Mouse (Mus musculus): ENCODE measurements at regions not wholly inside any gene's neighbourhood (a gene's known extent, or its start where the extent isn't known, plus 50 kb on each side); places are given as distances from the start of the nearest gene placed in this dataset.

DNA sequence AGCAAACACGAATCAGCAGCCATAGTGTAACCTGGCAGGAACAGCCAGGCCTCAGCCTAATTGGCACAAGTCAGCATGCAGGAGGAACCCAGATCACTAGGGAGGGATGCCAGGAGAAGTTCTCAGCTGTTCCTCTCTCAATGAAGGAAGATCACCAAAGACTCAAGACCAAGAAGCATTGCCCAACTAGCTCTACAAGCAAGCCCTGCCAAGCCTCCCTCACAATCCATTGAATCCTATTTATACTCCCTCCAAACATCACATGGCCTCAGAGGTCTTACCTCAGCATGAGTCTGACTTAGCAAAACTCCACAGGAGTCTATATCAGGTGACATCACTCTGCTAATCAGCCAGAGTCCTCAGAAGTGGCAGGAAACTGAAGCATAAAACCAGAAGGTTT lies 135.1 kb downstream of the Rbm43 start:
- no peak for DNase-seq (ENCODE audit: low spot score)

DNA sequence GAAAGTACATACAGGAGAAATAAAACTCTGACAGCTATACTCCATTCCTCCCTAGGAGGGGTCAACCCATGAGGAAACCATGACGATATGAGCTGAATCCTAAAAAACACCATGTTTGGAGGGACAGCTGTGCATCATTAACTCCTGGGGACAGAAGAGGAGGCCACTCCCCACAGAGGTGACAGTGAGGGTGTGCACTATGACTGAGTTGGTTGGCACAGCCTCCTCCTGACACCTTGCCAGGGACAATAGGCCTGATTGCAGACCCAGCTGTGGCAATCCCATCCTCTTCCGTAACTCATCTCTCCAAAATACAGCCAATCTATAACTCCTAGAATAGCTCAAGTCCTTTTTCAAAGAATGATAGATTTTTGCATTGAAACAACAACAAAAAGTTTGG lies 112.0 kb downstream of the Rbm43 start:
- DNase-seq (ENCODE audit: low spot score), result no peak

DNA sequence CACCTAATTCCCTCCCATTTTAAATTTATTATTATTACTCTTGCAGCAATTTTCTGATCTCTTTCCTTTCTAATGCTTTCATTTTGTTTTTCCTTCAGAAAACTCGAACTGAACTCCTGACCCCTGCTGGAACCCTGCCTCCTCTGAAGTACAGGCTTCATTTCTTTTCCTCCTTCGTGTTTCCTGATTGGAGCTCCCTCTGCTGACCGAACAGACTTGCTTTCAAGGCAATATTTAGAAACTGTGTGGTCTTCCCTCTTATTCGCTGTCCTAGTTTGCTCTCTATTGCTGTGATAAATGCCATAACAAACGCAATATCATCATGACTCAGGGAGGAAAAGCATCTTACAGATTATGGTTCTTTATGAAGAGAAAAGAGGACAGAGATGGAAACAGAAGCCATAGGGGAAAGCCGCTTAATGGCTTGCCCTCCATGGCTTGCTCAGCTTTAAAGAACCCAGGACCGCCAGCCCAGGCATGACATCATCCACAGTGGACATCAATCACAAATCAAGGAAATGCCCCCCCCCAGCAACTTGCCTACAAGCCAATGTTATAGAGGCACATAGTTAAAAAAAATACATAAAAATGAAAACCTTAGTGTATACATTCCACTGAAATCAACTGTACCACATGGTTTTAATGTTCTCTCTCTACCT lies 104.5 kb downstream of the Rbm43 start:
- peak; percentile 24 for DNase-seq (ENCODE audit: low spot score)

DNA sequence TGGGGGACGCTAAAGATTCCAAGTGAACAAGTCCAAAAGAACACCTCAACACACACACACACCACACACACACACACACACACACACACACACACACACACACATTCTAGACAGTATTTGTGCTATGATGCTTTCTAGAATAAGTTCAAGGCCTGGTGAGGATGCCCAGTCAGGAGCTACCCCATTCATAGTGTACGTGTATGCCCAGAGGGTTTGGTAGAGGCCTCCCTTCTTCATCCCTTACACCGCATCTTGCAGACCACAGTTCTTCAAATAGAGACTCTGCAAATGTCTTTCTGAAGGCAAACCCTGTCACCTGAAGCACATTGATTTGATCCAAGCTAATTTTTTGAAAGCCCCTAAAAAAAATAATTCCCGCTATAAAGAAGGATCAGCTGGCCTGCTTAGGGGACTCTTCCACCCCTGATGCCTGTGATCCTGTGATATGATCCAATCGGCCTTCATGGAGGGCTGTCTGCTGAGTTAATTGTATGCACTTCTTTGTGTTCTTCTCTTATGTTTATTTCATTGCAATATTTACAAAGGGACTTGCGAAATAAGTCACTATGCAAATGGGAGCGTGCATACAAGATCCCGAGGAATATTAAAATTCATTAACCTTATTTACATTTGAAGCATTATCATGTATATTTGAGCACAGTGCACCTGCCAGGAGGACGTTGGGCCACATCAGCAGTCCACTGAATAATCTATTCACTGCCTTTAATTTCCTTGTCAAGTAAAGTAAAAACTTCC lies 103.8 kb downstream of the Rbm43 start:
- no peak for DNase-seq (ENCODE audit: low spot score)

DNA sequence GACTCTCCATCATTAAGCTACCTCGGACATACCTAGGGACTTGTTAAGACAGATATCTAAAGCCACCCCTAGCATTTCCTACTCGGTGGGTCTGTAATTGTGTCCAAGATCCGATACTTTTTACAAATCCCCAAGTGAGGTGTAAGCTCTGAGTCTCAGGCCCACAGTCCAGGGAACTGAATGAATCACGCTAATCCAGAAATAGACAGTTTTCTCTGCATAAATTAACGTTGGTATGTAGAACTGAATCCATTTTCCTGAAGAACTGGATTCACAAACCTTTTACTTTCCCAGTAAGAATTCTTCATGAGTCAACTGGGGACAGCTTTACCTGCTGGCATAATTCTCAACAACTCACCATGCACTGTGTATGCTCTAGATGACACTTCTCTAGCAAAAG lies 97.1 kb downstream of the Rbm43 start:
- DNase-seq (ENCODE audit: low spot score), result no peak

GRCm38 (mm10) chr2:51840808-51841207 lies 94.2 kb downstream of the Rbm43 start:
- no peak for DNase-seq (ENCODE audit: low spot score)

GRCm38 (mm10) chr2:51844831-51845230 lies 90.1 kb downstream of the Rbm43 start:
- no peak for DNase-seq (ENCODE audit: low spot score)

DNA sequence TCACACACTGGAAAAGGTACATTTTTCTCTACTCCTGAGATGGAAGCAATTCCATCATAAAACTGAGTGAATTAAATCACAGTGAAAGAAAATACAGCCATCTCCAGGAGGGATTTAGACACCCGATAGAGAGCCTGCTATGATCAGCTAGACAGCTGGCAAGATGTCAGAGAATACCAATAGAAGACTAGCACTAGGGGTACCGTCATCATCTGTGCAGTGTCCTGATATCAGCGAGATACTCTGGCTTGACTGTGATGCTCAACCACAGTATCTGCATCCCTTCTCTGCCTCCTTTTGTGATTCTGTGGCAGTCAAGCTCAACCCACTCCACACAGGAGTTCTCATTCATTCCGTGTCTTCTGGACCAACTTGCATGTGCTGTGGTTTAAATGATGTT lies 87.4 kb downstream of the Rbm43 start:
- DNase-seq (ENCODE audit: low spot score), result no peak

- no peak for DNase-seq (ENCODE audit: low spot score)
Observed at GRCm38 (mm10) chr2:51847964-51848363, 87.0 kb downstream of the Rbm43 start.

GRCm38 (mm10) chr2:51848491-51848890 lies 86.5 kb downstream of the Rbm43 start:
- no peak for DNase-seq (ENCODE audit: low spot score)

GRCm38 (mm10) chr2:51850581-51850980 lies 84.4 kb downstream of the Rbm43 start:
- no peak for DNase-seq (ENCODE audit: low spot score)

DNA sequence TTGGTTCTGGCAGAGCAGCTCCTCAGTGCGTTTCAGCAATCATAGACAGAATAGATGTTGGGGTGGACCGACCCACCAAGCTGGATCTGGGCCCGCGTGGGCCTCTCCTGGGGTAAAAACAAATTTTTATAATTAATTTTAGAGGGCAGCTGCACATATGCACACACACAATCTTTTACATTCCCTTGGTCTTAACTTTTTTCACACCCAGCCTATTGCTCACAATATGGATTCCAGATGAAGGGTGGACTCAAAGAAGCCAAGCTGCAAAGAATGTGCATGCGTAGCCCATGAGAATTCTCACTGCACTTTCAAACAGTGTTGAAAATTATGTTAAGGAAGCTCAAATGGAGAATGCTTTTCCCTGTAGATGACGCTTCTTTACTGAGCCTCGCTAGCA lies 83.3 kb downstream of the Rbm43 start:
- no peak for DNase-seq (ENCODE audit: low spot score)

DNA sequence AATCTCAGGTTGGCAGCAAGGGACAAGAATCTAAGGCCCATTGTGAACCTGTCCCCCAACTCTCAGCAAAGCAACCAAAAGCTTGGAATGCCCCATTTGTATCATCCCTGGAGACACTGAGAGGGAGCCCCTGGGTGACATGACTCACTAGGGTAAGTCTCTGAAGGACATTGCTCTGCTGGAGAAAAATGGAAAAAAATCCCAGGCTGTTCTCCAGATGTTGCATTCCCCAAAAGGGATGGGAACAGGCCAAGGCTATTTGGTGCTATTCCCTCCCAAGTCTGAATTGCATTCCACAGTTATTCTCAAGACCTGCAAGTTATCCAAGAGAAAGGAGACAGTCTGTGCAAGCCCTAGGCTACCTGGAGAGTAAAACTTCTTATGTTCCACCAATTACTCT lies 77.7 kb downstream of the Rbm43 start:
- DNase-seq (ENCODE audit: low spot score), result no peak

GRCm38 (mm10) chr2:51866045-51866444 lies 68.9 kb downstream of the Rbm43 start:
- no peak for DNase-seq (ENCODE audit: low spot score)

DNA sequence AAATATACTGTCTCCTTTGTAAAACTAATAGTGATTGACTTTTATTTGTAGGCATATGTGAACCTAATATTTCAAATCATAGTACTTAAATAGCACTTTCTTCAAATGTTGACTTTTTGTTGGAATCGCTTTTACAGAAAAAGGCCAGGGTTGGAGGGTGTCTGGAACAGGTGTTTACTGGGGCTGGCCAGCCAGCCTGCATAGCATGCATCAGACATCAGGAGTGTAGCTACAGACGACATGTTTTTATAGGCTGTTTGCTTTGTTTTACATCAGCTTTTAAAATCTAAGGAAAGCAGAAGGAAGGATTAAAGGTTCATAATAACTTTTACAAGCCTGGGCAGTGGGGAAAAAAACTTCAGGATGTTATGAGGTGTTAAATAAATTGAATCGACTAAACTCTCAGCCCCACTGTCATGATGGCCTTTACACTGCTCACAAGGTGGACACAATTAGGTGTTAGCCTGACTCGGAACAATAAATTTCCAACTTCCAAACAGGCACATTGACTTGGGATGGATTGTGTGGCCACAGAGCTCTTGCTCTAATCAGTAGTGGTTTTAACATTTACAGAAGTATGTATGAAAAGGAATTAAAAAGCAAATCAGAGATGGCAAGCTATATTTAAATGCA lies 66.0 kb downstream of the Rbm43 start:
- no peak for DNase-seq (ENCODE audit: low spot score)

DNA sequence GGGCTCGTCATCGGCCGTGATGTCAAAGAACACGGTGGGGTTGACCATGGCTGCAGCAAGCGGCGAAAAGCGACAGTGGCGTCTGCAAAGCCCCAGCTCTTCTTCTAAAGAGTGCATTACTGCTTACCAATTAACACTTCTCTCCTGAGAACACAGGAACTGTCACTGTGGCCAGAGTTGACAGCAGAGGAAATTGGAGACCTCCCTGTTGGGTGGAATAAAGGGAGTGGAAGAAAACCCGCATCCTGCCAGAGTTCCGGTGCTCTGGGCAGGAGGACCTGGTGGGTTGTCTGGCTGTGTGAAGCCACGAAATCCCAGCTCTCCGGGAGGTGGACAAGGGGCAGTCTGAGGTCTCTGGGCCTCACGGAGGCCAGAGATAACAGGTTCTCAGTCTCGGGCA lies 63.4 kb downstream of the Rbm43 start:
- no peak for DNase-seq (ENCODE audit: low spot score)
